Mouse (Mus musculus) thymus, postnatal 4 days (tissue): ENCODE results near the gene Pdlim7.

ENCODE experiments used
- DNase-seq: peaks from one replicate; pipeline ENCODE4 v3.0.0; 2021

Gene Pdlim7

DNA sequence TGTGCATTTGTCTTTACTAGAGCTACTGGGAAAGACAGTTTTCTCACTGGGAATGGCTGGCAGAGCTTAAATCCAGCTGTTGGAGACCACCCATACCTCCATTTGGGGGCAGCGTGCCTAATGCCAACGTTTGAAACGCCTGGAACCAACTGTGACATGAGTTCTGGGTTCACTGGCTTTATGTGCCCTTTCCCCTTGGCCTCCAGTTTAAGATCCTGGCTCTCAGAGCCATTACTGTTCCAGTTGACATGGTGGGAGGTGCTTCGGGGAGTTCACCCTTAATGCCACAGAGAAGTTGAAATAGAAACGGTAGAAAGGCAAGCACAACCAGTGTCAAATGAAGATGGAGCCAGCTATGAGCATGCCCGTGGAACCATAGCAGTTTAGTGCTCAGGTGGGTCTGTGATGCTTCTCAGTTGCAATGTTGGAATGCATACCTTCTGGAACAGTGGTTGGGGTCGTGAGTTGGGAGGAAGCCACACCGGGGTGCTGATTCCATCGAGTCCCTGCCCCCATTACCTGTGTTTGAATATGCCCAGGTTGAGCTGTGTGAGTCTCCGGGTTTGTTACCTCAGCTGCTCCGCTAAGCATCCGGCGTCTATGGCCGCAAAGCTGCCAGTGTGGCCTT lies 50.0 kb downstream of the Pdlim7 start:
- no peak for DNase-seq

DNA sequence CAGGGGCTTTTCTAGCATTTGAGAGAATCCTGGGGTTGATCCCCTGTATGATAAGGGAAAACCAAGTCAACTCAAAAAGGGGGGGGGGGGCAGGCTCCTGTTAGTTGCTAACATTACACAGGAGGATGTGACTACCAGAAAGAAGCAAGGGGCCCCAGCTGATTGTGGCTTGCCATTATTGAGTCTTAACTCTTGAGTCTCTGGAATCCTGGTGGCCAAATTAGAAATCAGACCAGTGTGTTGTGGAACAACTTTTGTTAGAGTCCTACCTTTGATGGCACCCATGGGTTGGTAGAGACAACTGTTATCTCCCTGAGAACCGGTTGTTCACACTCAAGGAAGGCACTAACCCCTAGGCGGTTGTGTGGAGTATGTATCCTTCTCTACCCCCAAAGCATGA lies 50.5 kb downstream of the Pdlim7 start:
- DNase-seq: peak; percentile 25

DNA sequence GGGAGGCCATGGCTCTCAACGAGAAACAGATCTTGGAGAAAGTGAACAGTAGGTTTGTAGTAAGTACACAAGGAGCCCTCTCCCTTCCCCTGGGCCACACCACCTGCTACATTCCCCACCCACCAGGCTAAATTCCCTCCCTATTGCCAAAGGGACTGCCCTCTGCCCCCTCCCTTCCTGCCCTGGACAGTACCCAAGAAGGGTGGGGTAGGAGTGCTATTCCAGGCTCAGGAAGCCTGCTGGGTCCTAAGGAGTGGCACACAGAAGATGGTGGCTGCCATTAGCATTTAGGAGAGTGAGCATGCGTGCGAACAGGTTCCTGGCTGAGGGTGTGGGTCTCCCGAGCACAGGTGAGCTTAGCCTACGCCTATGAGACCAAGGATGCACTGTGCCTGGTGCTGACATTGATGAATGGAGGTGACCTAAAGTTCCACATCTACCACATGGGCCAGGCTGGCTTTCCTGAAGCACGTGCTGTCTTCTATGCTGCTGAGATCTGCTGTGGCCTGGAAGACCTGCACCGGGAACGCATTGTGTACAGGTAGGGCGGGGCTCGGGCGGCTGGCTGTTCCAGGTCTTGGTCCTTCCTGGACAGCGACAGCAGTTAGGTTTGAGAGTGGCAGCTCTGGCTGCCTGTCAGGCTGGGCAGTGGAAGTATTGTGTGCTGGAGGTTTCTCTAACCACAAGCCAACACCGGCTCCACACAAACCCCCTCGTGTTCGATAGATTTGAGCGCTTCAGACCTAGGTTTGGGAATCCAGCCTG lies 61.5 kb downstream of the Pdlim7 start:
- no peak for DNase-seq

DNA sequence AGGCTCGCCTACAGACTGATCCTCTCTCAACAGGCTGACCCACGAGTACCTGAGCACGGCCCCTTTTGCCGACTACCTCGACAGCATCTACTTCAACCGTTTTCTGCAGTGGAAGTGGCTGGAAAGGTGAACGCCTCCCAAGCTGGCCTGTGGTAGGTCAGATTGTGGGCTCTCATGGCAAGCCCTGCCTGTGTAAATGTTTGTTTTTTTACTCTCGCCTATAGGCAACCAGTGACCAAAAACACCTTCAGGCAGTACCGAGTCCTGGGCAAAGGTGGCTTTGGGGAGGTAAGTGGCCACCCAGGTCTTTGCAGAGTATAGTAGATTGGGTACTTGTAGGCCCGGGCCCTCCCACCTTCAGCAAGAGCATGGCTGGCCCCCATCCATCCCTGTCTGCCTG lies 62.2 kb downstream of the Pdlim7 start:
- DNase-seq: no peak

DNA sequence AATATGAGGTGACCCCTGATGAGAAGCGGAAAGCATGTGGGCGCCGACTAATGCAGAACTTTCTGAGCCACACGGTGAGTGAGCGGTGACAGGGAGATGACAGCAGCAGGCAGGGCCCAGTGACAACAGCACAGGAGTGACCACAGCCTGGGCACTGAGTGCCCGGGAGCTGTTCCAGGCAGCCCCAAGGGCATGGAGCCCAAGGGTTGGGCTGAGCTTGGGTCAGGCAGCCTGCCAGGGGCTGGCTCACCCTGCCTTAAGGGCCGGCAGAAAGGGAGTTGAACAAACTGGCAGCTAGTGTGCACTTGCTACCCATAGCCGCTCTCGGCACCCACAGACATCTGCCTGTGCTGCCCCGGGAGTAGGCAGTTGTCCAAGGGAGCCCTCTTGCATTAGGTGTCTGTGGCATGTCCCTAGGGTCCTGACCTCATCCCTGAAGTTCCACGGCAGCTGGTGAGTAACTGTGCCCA lies 62.9 kb downstream of the Pdlim7 start:
- no peak for DNase-seq

- peak; percentile 72 for DNase-seq
Measured at GRCm38 (mm10) chr13:55449679-55450441, 63.6 kb downstream of the Pdlim7 start.

DNA sequence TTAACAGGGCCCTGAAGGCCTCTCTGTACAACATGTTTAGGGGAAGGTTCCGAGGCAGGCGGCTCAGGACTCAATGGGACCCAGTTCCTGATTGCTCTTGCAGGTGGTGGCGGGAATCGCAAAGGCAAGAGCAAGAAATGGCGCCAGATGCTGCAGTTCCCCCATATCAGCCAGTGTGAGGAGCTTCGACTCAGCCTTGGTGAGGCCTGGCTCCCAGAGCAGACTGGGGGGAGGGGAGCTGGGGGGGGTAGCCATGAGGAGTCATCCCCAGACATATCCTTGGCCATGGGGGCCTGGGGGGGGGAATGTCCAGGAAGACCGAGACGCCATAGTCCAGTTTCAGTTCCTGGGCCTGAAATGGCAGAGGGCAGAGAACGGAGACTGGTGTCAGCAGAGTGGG lies 64.3 kb downstream of the Pdlim7 start:
- DNase-seq: peak; percentile 58

DNA sequence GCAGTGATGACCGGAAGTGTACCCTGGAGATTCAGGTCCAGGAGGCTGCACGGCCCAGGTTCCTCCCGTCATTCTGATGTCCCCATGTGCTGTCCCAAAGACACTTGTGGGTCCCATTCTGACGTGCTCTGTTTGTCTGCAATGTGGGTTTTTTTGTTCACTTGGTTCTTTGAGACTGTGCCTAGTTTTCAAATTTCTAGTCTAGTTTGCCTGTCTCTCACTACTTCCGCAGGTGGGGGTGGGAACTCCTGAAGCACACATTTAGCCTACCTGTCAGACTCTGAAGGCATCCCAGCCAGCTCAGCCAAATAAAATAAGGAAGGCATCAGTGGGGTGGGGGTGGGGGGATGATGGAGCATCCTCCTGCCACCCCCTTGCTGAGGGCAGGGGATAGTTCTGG lies 65.3 kb downstream of the Pdlim7 start:
- DNase-seq: no peak

DNA sequence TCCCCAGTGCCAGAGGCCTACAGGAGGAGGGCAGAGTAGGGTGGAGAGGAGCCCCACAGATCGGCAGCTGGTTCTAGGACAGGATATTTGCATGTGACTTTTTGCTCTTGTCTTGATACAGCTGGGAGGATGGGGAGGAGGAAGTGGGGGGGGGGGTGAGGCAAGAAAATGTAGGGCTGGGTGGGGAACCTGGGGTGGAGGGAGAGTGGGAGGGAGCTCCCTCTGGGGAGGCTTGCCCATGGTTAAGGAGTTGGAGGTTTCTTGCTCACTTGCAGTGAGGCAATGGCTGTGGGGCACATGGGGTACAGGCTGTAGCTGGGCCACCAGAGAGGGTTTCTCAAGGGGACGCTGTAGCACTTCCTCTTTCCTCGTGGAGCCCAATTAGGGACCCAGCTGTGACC lies 65.9 kb downstream of the Pdlim7 start:
- peak; percentile 73 for DNase-seq

- DNase-seq: peak; percentile 36
Measured at GRCm38 (mm10) chr13:55446483-55447105, 66.9 kb downstream of the Pdlim7 start.
